Mouse (Mus musculus) G1E (cell line): ENCODE measurements around the gene Epb41l3. TPM values are rescaled to one million over a fixed set of nuclear protein-coding genes. Genes with fewer than 3 reads are reported as not detected.

ENCODE experiments used
- ATAC-seq: 2 replicates; pipeline ENCODE4 v1.8.0; 2016; ENCODE audit warnings: mild to moderate bottlenecking; ENCODE audit not compliant: insufficient number of reproducible peaks, poor library complexity, low FRiP score, severe bottlenecking; ENCODE audit errors: extremely low read depth
- DNase-seq: peaks from one replicate; pipeline ENCODE4 v3.0.0; 2012; ENCODE audit warnings: low spot score
- H3K27me3 ChIP-seq: 2 replicates; pipeline ENCODE4 v1.6.1; 2012; ENCODE audit warnings: mild to moderate bottlenecking, low read length, inconsistent platforms; ENCODE audit not compliant: insufficient read depth
- H3K36me3 ChIP-seq: replicated peaks from 2 replicates; pipeline ENCODE3; 2012; ENCODE audit warnings: mild to moderate bottlenecking, inconsistent platforms
- H3K4me1 ChIP-seq: 2 replicates; pipeline ENCODE4 v1.6.1; 2012; ENCODE audit warnings: low read depth, low read length, inconsistent platforms, mixed read lengths; ENCODE audit not compliant: insufficient read depth
- H3K4me3 ChIP-seq: 2 replicates; pipeline ENCODE4 v1.5.1; 2012; ENCODE audit warnings: low read depth, mild to moderate bottlenecking, inconsistent platforms, low read length, moderate library complexity, mixed read lengths
- H3K9me3 ChIP-seq: replicated peaks from 2 replicates; pipeline ENCODE4 v1.6.1; 2012; ENCODE audit warnings: inconsistent platforms
- CTCF ChIP-seq: IDR thresholded peaks from 2 replicates; pipeline ENCODE4 v1.5.1; 2012; ENCODE audit warnings: low read depth, low read length, inconsistent platforms, mixed read lengths
- GATA1 ChIP-seq: IDR thresholded peaks from 2 replicates; pipeline ENCODE4 v1.6.1; 2012; ENCODE audit warnings: borderline replicate concordance, low read length, inconsistent platforms, mixed read lengths
- GATA2 ChIP-seq: IDR thresholded peaks from 2 replicates; pipeline ENCODE4 v1.6.1; 2012; ENCODE audit warnings: low read depth, low read length, inconsistent platforms, borderline replicate concordance
- POLR2AphosphoS5 ChIP-seq: IDR thresholded peaks from 2 replicates; pipeline ENCODE4 v1.6.1; 2012; ENCODE audit warnings: low read depth, low read length, inconsistent platforms; ENCODE audit not compliant: insufficient replicate concordance
- TAL1 ChIP-seq: conservative IDR thresholded peaks from 2 replicates; pipeline ENCODE4 v1.6.1; 2012; ENCODE audit warnings: low read depth, low read length, inconsistent platforms, mixed read lengths
- polyA plus RNA-seq: library from polyadenylated mRNA; stranded (reverse); fragments of >175 nt; gene quantifications from 2 replicates; pipeline ENCODE4 v1.2.3, GENCODE M21; 2012
- total RNA-seq, 2 experiments: library from RNA; stranded (forward) in 1 of 2; stranded (reverse) in 1 of 2; fragments of 200-1000 nt in 1 of 2; fragments of >200 nt in 1 of 2; fragmentation: Nextera tagmentation in 1 of 2; gene quantifications; 2 replicates each; pipeline ENCODE4 v1.2.3; 2014 to 2017

The Epb41l3 gene
- total and polyA plus RNA-seq, 3 experiments = 0.16 TPM; not detected in 2

GRCm38 (mm10) chr17:69207562-69208312 is 132.3 kb downstream of the Epb41l3 start:
- Histone ChIP-seq H3K36me3 (no peaks in the 10 kb centered on the region), H3K9me3 (peaks cover 62% of the 10 kb centered on the region), H3K4me1 (no peaks in the 10 kb centered on the region), H3K27me3 (no peaks in the 10 kb centered on the region), H3K4me3 (no peak overlapping the region; the same call in 1 of the 2 replicates)
- no peak for TF ChIP-seq GATA1
- ATAC-seq (no peak), DNase-seq (no peak)

- Histone ChIP-seq H3K9me3 (peaks cover 51% of the 10 kb centered on the region), H3K27me3 (no peaks in the 10 kb centered on the region), H3K36me3 (no peaks in the 10 kb centered on the region), H3K4me1 (no peaks in the 10 kb centered on the region), H3K4me3 (no peak overlapping the region)
- DNase-seq (no peak), ATAC-seq (no peak)
- TF ChIP-seq GATA2 (no peak), GATA1 (no peak)
Observed at GRCm38 (mm10) chr17:69211065-69211464, 135.6 kb downstream of the Epb41l3 start.

- Histone ChIP-seq H3K4me3 (no peak overlapping the region), H3K27me3 (no peaks in the 10 kb centered on the region), H3K36me3 (no peaks in the 10 kb centered on the region), H3K9me3 (peaks cover 43% of the 10 kb centered on the region), H3K4me1 (no peaks in the 10 kb centered on the region)
- ATAC-seq (no peak), DNase-seq (no peak)
- TF ChIP-seq CTCF (no peak), GATA1 (no peak), POLR2AphosphoS5 (no peak), GATA2 (no peak), TAL1 (no peak)
Observed at GRCm38 (mm10) chr17:69216120-69216519, 140.6 kb downstream of the Epb41l3 start.

GRCm38 (mm10) chr17:69220849-69221248 is 145.4 kb downstream of the Epb41l3 start:
- H3K4me1 ChIP-seq = no peaks in the 10 kb centered on the region
- H3K9me3 ChIP-seq = peaks cover 59% of the 10 kb centered on the region
- no peak for ATAC-seq
- no peaks in the 10 kb centered on the region for H3K27me3 ChIP-seq
- H3K36me3 ChIP-seq = no peaks in the 10 kb centered on the region
- TF ChIP-seq GATA1 = no peak
- no peak for TF ChIP-seq TAL1
- TF ChIP-seq POLR2AphosphoS5 = no peak
- no peak for TF ChIP-seq CTCF
- TF ChIP-seq GATA2 = no peak
- H3K4me3 ChIP-seq = no peak overlapping the region
- no peak for DNase-seq

GRCm38 (mm10) chr17:69221377-69221776 is 145.9 kb downstream of the Epb41l3 start:
- H3K4me1 ChIP-seq = no peaks in the 10 kb centered on the region
- TF ChIP-seq GATA2 (no peak), POLR2AphosphoS5 (no peak), GATA1 (no peak), CTCF (no peak), TAL1 (no peak)
- peaks cover 59% of the 10 kb centered on the region for H3K9me3 ChIP-seq
- DNase-seq = no peak
- no peak overlapping the region for H3K4me3 ChIP-seq
- no peak for ATAC-seq
- no peaks in the 10 kb centered on the region for H3K36me3 ChIP-seq
- H3K27me3 ChIP-seq = no peaks in the 10 kb centered on the region

- no peaks in the 10 kb centered on the region for H3K27me3 ChIP-seq
- no peaks in the 10 kb centered on the region for H3K36me3 ChIP-seq
- H3K4me3 ChIP-seq = no peak overlapping the region
- DNase-seq = no peak
- no peaks in the 10 kb centered on the region for H3K4me1 ChIP-seq
- TF ChIP-seq CTCF = no peak
- no peak for TF ChIP-seq GATA1
- no peak for TF ChIP-seq POLR2AphosphoS5
- no peak for TF ChIP-seq TAL1
- no peak for TF ChIP-seq GATA2
- H3K9me3 ChIP-seq = peaks cover 57% of the 10 kb centered on the region
- ATAC-seq = no peak
Observed at GRCm38 (mm10) chr17:69221966-69222692, 146.6 kb downstream of the Epb41l3 start.
